Mouse (Mus musculus): ENCODE measurements at regions not wholly inside any gene's neighbourhood (a gene's known extent, or its start where the extent isn't known, plus 50 kb on each side); places are given as distances from the start of the nearest gene placed in this dataset.

DNA sequence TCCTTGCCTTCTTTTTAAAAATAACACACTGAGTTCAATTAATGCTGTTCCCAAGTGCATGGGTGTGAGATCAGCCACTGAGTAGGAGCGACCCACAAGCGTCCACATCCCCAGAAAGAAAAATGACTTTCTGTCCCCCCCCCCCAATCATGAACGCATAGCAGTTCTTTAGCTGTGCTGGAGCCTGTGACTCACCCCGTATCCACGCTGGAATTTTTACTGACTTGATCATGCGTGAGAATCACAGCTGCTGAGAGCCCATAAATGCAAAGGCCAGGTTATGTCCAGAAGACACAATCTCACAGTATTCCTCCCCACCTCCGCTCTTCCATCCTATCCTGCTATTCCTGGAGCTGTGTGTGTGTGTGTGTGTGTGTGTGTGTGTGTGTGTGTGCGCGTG lies 53.3 kb downstream of the Fos start:
- DNase-seq (ENCODE audit: low read depth, low spot score) = no peak

- no peak for DNase-seq (ENCODE audit: low read depth, low spot score)
Measured at GRCm38 (mm10) chr12:85531638-85532037, 57.9 kb downstream of the Fos start.

DNA sequence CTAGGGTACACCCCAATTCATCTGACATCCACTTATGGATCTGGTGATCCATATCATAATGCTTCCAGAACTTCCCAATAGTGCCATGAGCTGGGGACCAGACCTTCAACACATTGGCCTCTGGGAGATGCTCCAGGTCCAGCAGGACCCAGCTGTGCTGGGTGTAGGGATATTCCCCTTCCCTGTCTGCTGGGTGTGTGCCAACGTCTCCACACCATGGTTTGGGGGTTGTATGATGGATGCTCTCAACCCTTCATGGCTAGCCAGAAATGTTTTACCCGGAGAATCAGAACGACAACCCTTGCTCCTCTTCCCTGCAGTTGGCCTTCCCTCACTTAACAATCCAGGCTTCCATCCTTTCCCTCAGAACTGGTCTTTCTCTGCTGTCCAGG lies 58.5 kb downstream of the Fos start:
- DNase-seq (ENCODE audit: low read depth, low spot score) = no peak

DNA sequence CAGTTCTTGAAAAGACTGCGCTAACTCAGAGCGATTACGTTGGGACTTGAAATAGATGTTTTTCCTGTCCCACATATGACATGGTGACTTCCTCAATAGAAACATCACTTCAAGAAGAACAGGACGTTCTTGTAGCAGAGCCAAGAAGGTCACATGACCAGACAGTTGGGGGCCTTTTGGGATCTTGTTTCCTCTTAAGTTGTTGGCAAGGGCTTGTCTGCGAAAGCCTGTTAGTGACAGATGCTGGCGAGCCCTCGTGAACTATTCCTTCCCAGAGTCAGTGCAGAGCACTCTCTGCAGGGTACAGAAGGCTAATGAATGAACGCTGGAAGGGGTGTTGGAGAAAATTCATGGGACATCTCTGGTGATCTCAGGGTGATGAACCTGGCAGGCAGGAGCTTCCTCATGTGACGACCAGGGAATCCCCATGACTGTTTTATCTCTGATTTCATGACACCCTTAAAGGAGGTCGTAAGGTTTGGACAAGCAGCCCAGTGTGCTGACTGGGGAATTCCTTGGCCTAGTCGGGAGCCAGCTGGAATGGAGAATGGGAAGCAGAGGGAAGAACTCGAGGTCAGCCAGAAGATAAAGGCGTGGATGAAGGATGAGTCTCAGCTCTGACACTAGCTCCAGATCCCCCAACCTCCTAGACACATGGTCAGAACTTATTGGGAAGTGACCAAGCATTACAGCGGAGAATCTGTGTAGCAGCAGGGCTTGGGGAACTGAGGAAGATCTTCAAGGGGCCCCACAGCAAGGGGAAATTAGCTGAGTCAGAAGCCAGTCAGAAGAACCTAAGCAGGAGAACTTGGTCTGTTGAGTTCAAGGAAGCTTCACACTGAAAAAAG lies 59.1 kb downstream of the Fos start:
- DNase-seq (ENCODE audit: low read depth, low spot score) = peak; percentile 10

DNA sequence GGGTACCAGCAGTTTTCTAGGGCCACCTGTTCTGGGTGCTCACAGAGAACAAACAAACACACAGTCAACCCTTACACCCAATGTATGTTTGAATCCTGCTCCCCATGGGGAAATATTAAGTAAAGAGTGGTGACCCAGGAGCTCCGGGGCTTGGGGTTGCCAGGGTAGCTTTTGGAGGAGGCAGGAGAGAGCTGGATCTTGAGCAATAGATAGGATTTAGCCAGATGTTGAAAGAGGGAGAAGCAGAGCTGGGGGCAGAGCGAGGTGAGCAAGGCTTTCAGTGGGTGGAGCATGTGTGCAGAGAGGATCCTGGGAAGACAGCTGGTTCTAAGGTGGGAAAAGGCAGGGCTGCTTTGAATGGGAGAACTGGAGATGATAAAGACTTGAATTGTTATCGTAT lies 59.9 kb downstream of the Fos start:
- DNase-seq (ENCODE audit: low read depth, low spot score) = no peak

DNA sequence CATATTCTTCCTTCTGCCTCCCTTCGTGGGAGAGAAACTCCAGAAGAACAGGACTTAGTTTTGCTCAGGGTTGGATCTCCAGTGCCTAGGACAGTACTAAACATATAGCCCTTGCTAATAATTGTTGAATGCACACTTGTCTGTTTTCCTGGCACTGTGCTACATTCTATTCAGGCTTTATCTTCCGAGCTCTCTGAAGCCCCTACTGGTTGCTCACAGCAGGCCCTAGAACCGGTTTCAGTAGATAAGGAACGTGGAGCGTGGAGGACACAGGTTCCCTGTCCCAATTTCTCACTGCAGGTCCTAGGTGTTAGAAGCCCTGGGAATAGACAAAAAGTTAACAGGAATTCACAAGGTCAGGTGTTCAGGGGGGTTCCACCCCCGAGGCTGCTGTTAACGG lies 59.4 kb upstream of the Jdp2 start:
- DNase-seq (ENCODE audit: low read depth, low spot score) = no peak

DNA sequence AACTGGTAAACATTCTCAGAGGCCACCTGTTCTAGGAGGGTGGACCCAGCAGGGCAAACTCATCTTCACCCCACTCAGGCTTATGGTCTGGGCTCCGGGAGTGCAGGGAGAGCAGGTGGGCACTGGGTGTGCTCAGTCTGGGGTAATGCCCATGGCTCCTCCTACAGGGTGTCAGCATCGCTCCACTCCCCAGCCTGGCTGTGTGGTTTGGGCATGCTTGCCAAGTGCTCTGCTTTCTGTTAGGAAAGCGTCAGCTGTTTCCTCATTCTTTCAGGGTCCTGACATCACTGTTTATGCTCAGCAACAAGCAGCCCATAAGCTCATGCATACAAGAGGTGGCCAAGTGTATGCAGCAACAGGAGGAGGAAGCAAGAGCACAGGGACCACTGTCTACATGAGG lies 57.7 kb upstream of the Jdp2 start:
- peak; percentile 14 for DNase-seq (ENCODE audit: low read depth, low spot score)

DNA sequence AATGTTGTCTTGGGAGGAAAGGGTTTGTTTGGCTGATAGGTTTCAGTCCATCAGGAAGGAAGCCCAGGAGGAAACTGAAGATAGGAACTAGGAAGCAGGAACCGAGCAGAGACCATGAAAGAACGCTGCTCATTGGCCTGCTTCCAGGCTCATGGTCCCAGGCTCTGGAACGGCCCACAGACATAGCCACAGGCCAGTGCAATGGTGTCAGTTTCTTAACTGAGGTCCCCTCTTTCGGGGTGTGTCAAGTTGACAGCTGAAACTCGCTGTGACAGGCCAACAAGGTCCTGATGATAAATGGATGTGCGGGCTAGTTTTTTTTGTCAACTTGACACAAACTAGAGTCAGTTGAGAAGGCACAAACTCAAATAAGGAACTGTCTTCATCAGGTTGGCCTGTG lies 55.9 kb upstream of the Jdp2 start:
- no peak for DNase-seq (ENCODE audit: low read depth, low spot score)

DNA sequence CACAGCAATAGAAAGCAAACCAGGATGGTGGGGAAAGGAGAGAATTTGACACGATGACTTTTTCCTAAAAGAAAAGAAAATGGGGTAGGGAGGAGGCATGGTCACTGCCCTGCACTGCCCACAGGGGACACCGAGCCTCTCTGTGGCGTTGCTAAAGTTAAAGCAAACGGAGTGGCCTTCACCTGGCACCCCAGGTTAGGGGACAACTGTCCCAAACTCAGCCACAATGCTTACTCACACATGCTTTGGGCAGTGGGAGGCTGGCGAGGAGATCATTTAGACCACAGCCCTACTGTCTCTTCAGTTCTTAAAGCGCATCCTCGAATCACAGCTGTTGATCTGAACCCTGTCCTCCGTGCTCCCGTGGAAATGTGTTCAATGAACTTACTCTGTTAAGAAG lies 55.3 kb upstream of the Jdp2 start:
- DNase-seq (ENCODE audit: low read depth, low spot score) = no peak

- DNase-seq (ENCODE audit: low read depth, low spot score) = no peak
Measured at GRCm38 (mm10) chr12:85544801-85545200, 54.0 kb upstream of the Jdp2 start.

DNA sequence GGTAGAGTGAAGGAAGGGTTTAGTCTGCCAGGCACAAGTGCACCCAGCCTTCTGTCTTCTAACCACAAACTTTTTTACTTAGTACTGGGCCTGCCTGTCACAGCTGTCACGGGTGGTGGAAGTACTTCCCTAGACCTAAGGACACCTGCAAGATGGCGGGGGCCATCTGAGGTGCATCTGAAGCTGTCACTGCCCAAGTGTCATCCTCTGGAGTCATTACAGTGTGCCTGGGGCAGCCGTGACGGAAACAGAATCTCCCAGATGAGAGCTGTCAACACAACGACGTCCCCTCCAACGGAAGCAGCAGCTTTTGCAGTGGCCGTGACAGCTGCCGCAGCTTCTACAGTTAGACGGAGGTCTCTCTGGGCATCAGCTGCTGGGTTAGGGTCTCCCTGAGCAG lies 53.1 kb upstream of the Jdp2 start:
- no peak for DNase-seq (ENCODE audit: low read depth, low spot score)

GRCm38 (mm10) chr12:85548076-85548475 lies 50.8 kb upstream of the Jdp2 start:
- DNase-seq (ENCODE audit: low read depth, low spot score) = no peak
